Mouse (Mus musculus): ENCODE results near the gene Reg3g. TPM values are rescaled to one million over a fixed set of nuclear protein-coding genes. Genes with fewer than 3 reads are reported as not detected.

The Reg3g gene
- polyA plus RNA-seq (2014; fragmentation: Nextera tagmentation; extraction: Ambion mirVana), result not detected in 2 replicates

GRCm38 (mm10) chr6:78468772-78469171 lies at the start of gene Reg3g:
Gene Reg3g (minus strand): TSS chr6:78468872.
- WGBS, result 95% methylated on average over 2 of the region's 2 CpGs

GRCm38 (mm10) chr6:78515777-78516446 lies 47.2 kb upstream of the Reg3g start:
- DNase-seq (ENCODE audit: low spot score) (peak; percentile 57), ATAC-seq (ENCODE audit: low FRiP score) (no peak)
- Histone ChIP-seq H3K9me3 (ENCODE audit: control insufficient read depth, low read length) (no peaks in the 10 kb centered on the region), H3K4me2 (replicated peaks) (no peak overlapping the region), H3K4me3 (replicated peaks; ENCODE audit: low read length) (no peak overlapping the region), H3K4me1 (replicated peaks; ENCODE audit: control insufficient read depth, insufficient read depth, low read length) (no peaks in the 10 kb centered on the region), H3K27ac (no peak overlapping the region), H3K36me3 (replicated peaks; ENCODE audit: control insufficient read depth, insufficient read depth) (no peaks in the 10 kb centered on the region), H3K9ac (no peak overlapping the region), H3K27me3 (ENCODE audit: control insufficient read depth, insufficient read depth, low read length) (no peaks in the 10 kb centered on the region)
- 68% methylated on average over 3 of the region's 3 CpGs for WGBS

More at GRCm38 (mm10) chr6:78468772-78469171, at the start of gene Reg3g:
- no peaks in the 10 kb centered on the region for H3K9me3 ChIP-seq (ENCODE audit: control insufficient read depth, low read length)
- no peak for ATAC-seq (ENCODE audit: low FRiP score)
- H3K27ac ChIP-seq, result no peak within 1 kb of the TSS
- no peak within 1 kb of the TSS for H3K9ac ChIP-seq
- H3K4me3 ChIP-seq (replicated peaks; ENCODE audit: low read length), result no peak within 1 kb of the TSS
- H3K36me3 ChIP-seq (replicated peaks; ENCODE audit: control insufficient read depth, insufficient read depth), result no peaks in the 10 kb centered on the region
- H3K4me1 ChIP-seq (replicated peaks; ENCODE audit: control insufficient read depth, insufficient read depth, low read length), result no peaks in the 10 kb centered on the region
- DNase-seq (ENCODE audit: low spot score), result no peak
- no peaks in the 10 kb centered on the region for H3K27me3 ChIP-seq (ENCODE audit: control insufficient read depth, insufficient read depth, low read length)
- H3K4me2 ChIP-seq (replicated peaks), result no peak within 1 kb of the TSS

GRCm38 (mm10) chr6:78512833-78513232 lies 44.2 kb upstream of the Reg3g start:
- DNase-seq (ENCODE audit: low spot score) (peak; percentile 76), ATAC-seq (ENCODE audit: low FRiP score) (peak; percentile 79; the same call in 1 of the 2 replicates)
- Histone ChIP-seq H3K27ac (no peak overlapping the region), H3K27me3 (ENCODE audit: control insufficient read depth, insufficient read depth, low read length) (no peaks in the 10 kb centered on the region), H3K4me3 (replicated peaks; ENCODE audit: low read length) (no peak overlapping the region), H3K9ac (no peak overlapping the region), H3K36me3 (replicated peaks; ENCODE audit: control insufficient read depth, insufficient read depth) (no peaks in the 10 kb centered on the region), H3K4me2 (replicated peaks) (no peak overlapping the region), H3K9me3 (ENCODE audit: control insufficient read depth, low read length) (no peaks in the 10 kb centered on the region), H3K4me1 (replicated peaks; ENCODE audit: control insufficient read depth, insufficient read depth, low read length) (no peaks in the 10 kb centered on the region)
- 13% methylated on average over 3 of the region's 3 CpGs for WGBS

GRCm38 (mm10) chr6:78510173-78510900 lies 41.7 kb upstream of the Reg3g start:
- no peak overlapping the region for H3K9ac ChIP-seq
- H3K27ac ChIP-seq, result no peak overlapping the region
- H3K4me1 ChIP-seq (replicated peaks; ENCODE audit: control insufficient read depth, insufficient read depth, low read length), result no peaks in the 10 kb centered on the region
- H3K9me3 ChIP-seq (ENCODE audit: control insufficient read depth, low read length), result no peaks in the 10 kb centered on the region
- ATAC-seq (ENCODE audit: low FRiP score) (no peak), DNase-seq (ENCODE audit: low spot score) (peak; percentile 38)
- H3K27me3 ChIP-seq (ENCODE audit: control insufficient read depth, insufficient read depth, low read length), result no peaks in the 10 kb centered on the region
- no peak overlapping the region for H3K4me2 ChIP-seq (replicated peaks)
- no peaks in the 10 kb centered on the region for H3K36me3 ChIP-seq (replicated peaks; ENCODE audit: control insufficient read depth, insufficient read depth)
- no peak overlapping the region for H3K4me3 ChIP-seq (replicated peaks; ENCODE audit: low read length)
- WGBS, result 61% methylated on average over 3 of the region's 3 CpGs

- no peak overlapping the region for H3K4me2 ChIP-seq (replicated peaks)
- no peaks in the 10 kb centered on the region for H3K27me3 ChIP-seq (ENCODE audit: control insufficient read depth, insufficient read depth, low read length)
- H3K36me3 ChIP-seq (replicated peaks; ENCODE audit: control insufficient read depth, insufficient read depth), result no peaks in the 10 kb centered on the region
- no peak for DNase-seq (ENCODE audit: low spot score)
- no peak overlapping the region for H3K27ac ChIP-seq
- no peak overlapping the region for H3K9ac ChIP-seq
- H3K4me3 ChIP-seq (replicated peaks; ENCODE audit: low read length), result no peak overlapping the region
- no peaks in the 10 kb centered on the region for H3K4me1 ChIP-seq (replicated peaks; ENCODE audit: control insufficient read depth, insufficient read depth, low read length)
- WGBS, result 72% methylated on average over 3 of the region's 3 CpGs
- H3K9me3 ChIP-seq (ENCODE audit: control insufficient read depth, low read length), result no peaks in the 10 kb centered on the region
- ATAC-seq (ENCODE audit: low FRiP score), result no peak
These were observed 37.1 kb upstream of the Reg3g start for GRCm38 (mm10) chr6:78505745-78506144.

GRCm38 (mm10) chr6:78494633-78495032 lies 26.0 kb upstream of the Reg3g start:
- no peak overlapping the region for H3K4me3 ChIP-seq (replicated peaks; ENCODE audit: low read length)
- no peak for ATAC-seq (ENCODE audit: low FRiP score)
- H3K27ac ChIP-seq, result no peak overlapping the region
- 93% methylated on average over 3 of the region's 3 CpGs for WGBS
- no peaks in the 10 kb centered on the region for H3K4me1 ChIP-seq (replicated peaks; ENCODE audit: control insufficient read depth, insufficient read depth, low read length)
- no peak overlapping the region for H3K9ac ChIP-seq
- H3K9me3 ChIP-seq (ENCODE audit: control insufficient read depth, low read length), result no peaks in the 10 kb centered on the region
- H3K4me2 ChIP-seq (replicated peaks), result no peak overlapping the region
- H3K27me3 ChIP-seq (ENCODE audit: control insufficient read depth, insufficient read depth, low read length), result no peaks in the 10 kb centered on the region
- DNase-seq (ENCODE audit: low spot score), result no peak
- no peaks in the 10 kb centered on the region for H3K36me3 ChIP-seq (replicated peaks; ENCODE audit: control insufficient read depth, insufficient read depth)

- no peak overlapping the region for H3K4me2 ChIP-seq (replicated peaks)
- H3K9me3 ChIP-seq (ENCODE audit: control insufficient read depth, low read length), result no peaks in the 10 kb centered on the region
- H3K4me3 ChIP-seq (replicated peaks; ENCODE audit: low read length), result no peak overlapping the region
- H3K27ac ChIP-seq, result no peak overlapping the region
- DNase-seq (ENCODE audit: low spot score) (no peak), ATAC-seq (ENCODE audit: low FRiP score) (no peak)
- H3K36me3 ChIP-seq (replicated peaks; ENCODE audit: control insufficient read depth, insufficient read depth), result no peaks in the 10 kb centered on the region
- 87% methylated on average over 3 of the region's 3 CpGs for WGBS
- no peaks in the 10 kb centered on the region for H3K27me3 ChIP-seq (ENCODE audit: control insufficient read depth, insufficient read depth, low read length)
- no peak overlapping the region for H3K9ac ChIP-seq
- no peaks in the 10 kb centered on the region for H3K4me1 ChIP-seq (replicated peaks; ENCODE audit: control insufficient read depth, insufficient read depth, low read length)
These were observed 615 bp upstream of the Reg3g start for GRCm38 (mm10) chr6:78469287-78469686.

GRCm38 (mm10) chr6:78463266-78463665 lies 5.4 kb downstream of the Reg3g start:
- Histone ChIP-seq H3K27me3 (ENCODE audit: control insufficient read depth, insufficient read depth, low read length) (no peaks in the 10 kb centered on the region), H3K4me2 (replicated peaks) (no peak overlapping the region), H3K9ac (no peak overlapping the region), H3K4me1 (replicated peaks; ENCODE audit: control insufficient read depth, insufficient read depth, low read length) (no peaks in the 10 kb centered on the region), H3K27ac (no peak overlapping the region), H3K4me3 (replicated peaks; ENCODE audit: low read length) (no peak overlapping the region), H3K9me3 (ENCODE audit: control insufficient read depth, low read length) (no peaks in the 10 kb centered on the region), H3K36me3 (replicated peaks; ENCODE audit: control insufficient read depth, insufficient read depth) (no peaks in the 10 kb centered on the region)
- DNase-seq (ENCODE audit: low spot score), result no peak
- 78% methylated on average over 2 of the region's 2 CpGs for WGBS
- no peak for ATAC-seq (ENCODE audit: low FRiP score)

GRCm38 (mm10) chr6:78462360-78462759 lies 6.3 kb downstream of the Reg3g start:
- DNase-seq (ENCODE audit: low spot score) (no peak), ATAC-seq (ENCODE audit: low FRiP score) (no peak)
- Histone ChIP-seq H3K4me2 (replicated peaks) (no peak overlapping the region), H3K27ac (no peak overlapping the region), H3K9ac (no peak overlapping the region), H3K4me1 (replicated peaks; ENCODE audit: control insufficient read depth, insufficient read depth, low read length) (no peaks in the 10 kb centered on the region), H3K27me3 (ENCODE audit: control insufficient read depth, insufficient read depth, low read length) (no peaks in the 10 kb centered on the region), H3K9me3 (ENCODE audit: control insufficient read depth, low read length) (no peaks in the 10 kb centered on the region), H3K36me3 (replicated peaks; ENCODE audit: control insufficient read depth, insufficient read depth) (no peaks in the 10 kb centered on the region), H3K4me3 (replicated peaks; ENCODE audit: low read length) (no peak overlapping the region)
- 74% methylated on average over 2 of the region's 2 CpGs for WGBS
